Mouse (Mus musculus) CH12.LX (cell line): ENCODE results near the gene Tspyl2. TPM values are rescaled to one million over a fixed set of nuclear protein-coding genes. Genes with fewer than 3 reads are reported as not detected.

Experiments used
- DNase-seq: peaks from one replicate; pipeline ENCODE4 v3.0.0-alpha.2; 2013; ENCODE audit errors: extremely low read depth
- H3K27ac ChIP-seq: 2 replicates; pipeline ENCODE4 v1.5.1; 2012; ENCODE audit warnings: low read depth, mild to moderate bottlenecking, control low read depth, moderate library complexity; ENCODE audit not compliant: insufficient read depth
- H3K27me3 ChIP-seq: replicated peaks from 2 replicates; pipeline ENCODE3; 2012; ENCODE audit warnings: inconsistent platforms
- H3K36me3 ChIP-seq, 2 experiments: replicated peaks in 1 of 2; 2 replicates each; pipeline versions ENCODE3 to v1.6.1; 2012; ENCODE audit warnings: inconsistent platforms in 1 of 2, low read length in 1 of 2, mild to moderate bottlenecking in 1 of 2, mixed read lengths in 1 of 2, moderate library complexity in 1 of 2; ENCODE audit not compliant: control insufficient read depth in 1 of 2, insufficient read depth in 1 of 2
- H3K4me1 ChIP-seq, 2 experiments: 2 replicates each; pipeline ENCODE4 v1.6.1; 2012; ENCODE audit warnings: inconsistent platforms in 1 of 2, moderate library complexity in 1 of 2; ENCODE audit not compliant: insufficient read depth in 2 of 2, control insufficient read depth in 1 of 2
- H3K4me2 ChIP-seq: 2 replicates; pipeline ENCODE4 v1.6.1; 2012; ENCODE audit warnings: low read depth, mild to moderate bottlenecking, control low read depth; ENCODE audit not compliant: poor library complexity, insufficient read depth, severe bottlenecking
- H3K4me3 ChIP-seq, 3 experiments: fragments of 150-350 bp in 1 of 3; sonication (generic) in 1 of 3; replicated peaks in 1 of 3; 2 replicates each; pipeline versions ENCODE3 to v1.5.1; 2011 to 2012; ENCODE audit warnings: low read depth in 2 of 3, low read length in 2 of 3, mild to moderate bottlenecking in 2 of 3, moderate library complexity in 2 of 3, control low read depth in 1 of 3, improper control_type of control experiment in 1 of 3, inconsistent platforms in 1 of 3, mixed read lengths in 1 of 3; ENCODE audit not compliant: poor library complexity in 1 of 3
- H3K79me2 ChIP-seq: replicated peaks from 2 replicates; pipeline ENCODE4 v1.6.1; 2012; ENCODE audit warnings: mild to moderate bottlenecking, moderate library complexity; ENCODE audit not compliant: control insufficient read depth, poor library complexity, insufficient read depth, severe bottlenecking; ENCODE audit errors: extremely low read depth
- H3K9ac ChIP-seq: 2 replicates; pipeline ENCODE4 v1.6.1; 2012; ENCODE audit warnings: low read depth, mild to moderate bottlenecking, control low read depth, moderate library complexity; ENCODE audit not compliant: insufficient read depth
- H3K9me3 ChIP-seq: replicated peaks from 2 replicates; pipeline ENCODE3; 2012; ENCODE audit warnings: low read length, inconsistent platforms, mixed read lengths
- BHLHE40 ChIP-seq: IDR thresholded peaks from 2 replicates; pipeline ENCODE4 v1.6.1; 2011; ENCODE audit warnings: mild to moderate bottlenecking, low read depth, low read length, improper control_type of control experiment
- CHD1 ChIP-seq: IDR thresholded peaks from 2 replicates; pipeline ENCODE4 v1.6.1; 2012; ENCODE audit warnings: low read depth, low read length, improper control_type of control experiment, inconsistent platforms
- E2F4 ChIP-seq: IDR thresholded peaks from 2 replicates; pipeline ENCODE4 v1.6.1; 2011; ENCODE audit warnings: low read depth, low read length, improper control_type of control experiment; ENCODE audit not compliant: insufficient replicate concordance
- ETS1 ChIP-seq: conservative IDR thresholded peaks from 2 replicates; pipeline ENCODE4 v1.6.1; 2012; ENCODE audit warnings: low read depth, mild to moderate bottlenecking, inconsistent platforms, low read length, improper control_type of control experiment, moderate library complexity
- GABPA ChIP-seq: IDR thresholded peaks from 2 replicates; pipeline ENCODE4 v1.6.1; 2012; ENCODE audit warnings: low read depth, low read length, improper control_type of control experiment, inconsistent platforms; ENCODE audit not compliant: insufficient replicate concordance
- HCFC1 ChIP-seq: IDR thresholded peaks from 2 replicates; pipeline ENCODE4 v1.6.1; 2012; ENCODE audit warnings: low read depth, mild to moderate bottlenecking, inconsistent platforms, low read length, improper control_type of control experiment
- JUND ChIP-seq: conservative IDR thresholded peaks from 2 replicates; pipeline ENCODE4 v1.6.1; 2011; ENCODE audit warnings: low read depth, low read length, improper control_type of control experiment
- MEF2A ChIP-seq: IDR thresholded peaks from 2 replicates; pipeline ENCODE4 v1.6.1; 2014; ENCODE audit warnings: low read depth, mild to moderate bottlenecking, inconsistent platforms, low read length, improper control_type of control experiment, borderline replicate concordance
- NRF1 ChIP-seq: IDR thresholded peaks from 2 replicates; pipeline ENCODE4 v1.6.1; 2014; ENCODE audit warnings: low read depth, mild to moderate bottlenecking, inconsistent platforms, low read length, improper control_type of control experiment, moderate library complexity
- POLR2A ChIP-seq: IDR thresholded peaks from 2 replicates; pipeline ENCODE4 v1.6.1; 2011; ENCODE audit warnings: low read depth, mild to moderate bottlenecking, improper control_type of control experiment, low read length
- RAD21 ChIP-seq: IDR thresholded peaks from 2 replicates; pipeline ENCODE4 v1.6.1; 2011; ENCODE audit warnings: low read depth, mild to moderate bottlenecking, low read length, improper control_type of control experiment, moderate library complexity
- SIN3A ChIP-seq: IDR thresholded peaks from 2 replicates; pipeline ENCODE4 v1.6.1; 2012; ENCODE audit warnings: low read length, improper control_type of control experiment, inconsistent platforms
- SMC3 ChIP-seq: IDR thresholded peaks from 2 replicates; pipeline ENCODE4 v1.6.1; 2011; ENCODE audit warnings: low read depth, low read length, improper control_type of control experiment
- TCF12 ChIP-seq: IDR thresholded peaks from 2 replicates; pipeline ENCODE4 v1.6.1; 2014; ENCODE audit warnings: low read depth, mild to moderate bottlenecking, inconsistent platforms, low read length, improper control_type of control experiment
- UBTF ChIP-seq: IDR thresholded peaks from 2 replicates; pipeline ENCODE4 v1.6.1; 2012; ENCODE audit warnings: low read depth, mild to moderate bottlenecking, inconsistent platforms, low read length, improper control_type of control experiment, moderate library complexity
- USF2 ChIP-seq: conservative IDR thresholded peaks from 2 replicates; pipeline ENCODE4 v1.6.1; 2011; ENCODE audit warnings: low read depth, low read length, improper control_type of control experiment
- ZKSCAN1 ChIP-seq: IDR thresholded peaks from 2 replicates; pipeline ENCODE4 v1.6.1; 2012; ENCODE audit warnings: low read depth, inconsistent platforms, low read length, improper control_type of control experiment, borderline replicate concordance
- ZMIZ1 ChIP-seq: IDR thresholded peaks from 2 replicates; pipeline ENCODE4 v1.6.1; 2012; ENCODE audit warnings: low read depth, mild to moderate bottlenecking, inconsistent platforms, low read length, improper control_type of control experiment
- dilution Hi-C: fragments of 300-500 bp; cut with MboI; formaldehyde crosslinking; loops from 2 replicates; pipeline ENCODE4 v1.14.3; 2020; ENCODE audit warnings: low sequenced_read_pairs; ENCODE audit not compliant: extremely low pct_unique_long_range_greater_than_20kb, extremely low pct_ligation_motif_present
- in situ Hi-C: fragments of 300-500 bp; cut with MboI; formaldehyde crosslinking; loops from 3 replicates; pipeline ENCODE4 v1.14.3; 2019; ENCODE audit warnings: low sequenced_read_pairs, low pct_ligation_motif_present, low pct_unique_long_range_greater_than_20kb, mixed read lengths
- polyA plus RNA-seq: library from polyadenylated mRNA; unstranded; fragments of >175 nt; gene quantifications from 2 replicates; pipeline ENCODE4 v1.2.1, GENCODE M21; 2012; ENCODE audit warnings: low read depth; ENCODE audit not compliant: insufficient read length
- total RNA-seq, 2 experiments: library from RNA; depleted of rRNA; stranded (reverse); fragments of 300-350 nt in 1 of 2; fragments of >200 nt in 1 of 2; gene quantifications; 2 replicates each; pipeline ENCODE4 v1.2.3; 2012 to 2014

Gene Tspyl2
- total and polyA plus RNA-seq, 3 experiments: 16.5 to 37.1 (median 18.0) TPM

GRCm38 (mm10) chrX:152368054-152368396 lies 25.8 kb upstream of the Tspyl2 start:
- dilution Hi-C loops (no loop called here), in situ Hi-C loops (no loop called here)
- no peak overlapping the region for H3K4me3 ChIP-seq
- H3K36me3 ChIP-seq: no peaks in the 10 kb centered on the region
- H3K27me3 ChIP-seq: no peaks in the 10 kb centered on the region
- DNase-seq: no peak
- TF ChIP-seq RAD21: no peak
- TF ChIP-seq BHLHE40: no peak
- no peak for TF ChIP-seq ETS1
- TF ChIP-seq POLR2A: no peak
- no peak for TF ChIP-seq JUND
- TF ChIP-seq SMC3: no peak
- no peak for TF ChIP-seq USF2
- no peak for TF ChIP-seq ZMIZ1
- no peak for TF ChIP-seq GABPA
- TF ChIP-seq ZKSCAN1: no peak
- no peak for TF ChIP-seq UBTF
- TF ChIP-seq SIN3A: no peak
- no peaks in the 10 kb centered on the region for H3K79me2 ChIP-seq
- H3K4me2 ChIP-seq: no peak overlapping the region
- H3K4me1 ChIP-seq: no peaks in the 10 kb centered on the region
- no peak overlapping the region for H3K27ac ChIP-seq
- H3K9ac ChIP-seq: no peak overlapping the region
- no peaks in the 10 kb centered on the region for H3K9me3 ChIP-seq

- DNase-seq: no peak
These were observed 24.2 kb upstream of the Tspyl2 start for GRCm38 (mm10) chrX:152366418-152366817.

More at GRCm38 (mm10) chrX:152366418-152366817, 24.2 kb upstream of the Tspyl2 start:
- Histone ChIP-seq H3K4me1 (no peaks in the 10 kb centered on the region), H3K4me3 (no peak overlapping the region), H3K27ac (no peak overlapping the region), H3K27me3 (no peaks in the 10 kb centered on the region), H3K9ac (no peak overlapping the region), H3K79me2 (no peaks in the 10 kb centered on the region), H3K9me3 (no peaks in the 10 kb centered on the region), H3K4me2 (no peak overlapping the region), H3K36me3 (no peaks in the 10 kb centered on the region)
- dilution Hi-C loops (no loop called here), in situ Hi-C loops (no loop called here)
- TF ChIP-seq MEF2A (no peak), TCF12 (no peak), NRF1 (no peak), E2F4 (no peak), SIN3A (no peak), CHD1 (no peak), HCFC1 (no peak), BHLHE40 (no peak)
